Comparison of ENCODE assay signal across 21 mouse cellular contexts in the genomic region with DNA sequence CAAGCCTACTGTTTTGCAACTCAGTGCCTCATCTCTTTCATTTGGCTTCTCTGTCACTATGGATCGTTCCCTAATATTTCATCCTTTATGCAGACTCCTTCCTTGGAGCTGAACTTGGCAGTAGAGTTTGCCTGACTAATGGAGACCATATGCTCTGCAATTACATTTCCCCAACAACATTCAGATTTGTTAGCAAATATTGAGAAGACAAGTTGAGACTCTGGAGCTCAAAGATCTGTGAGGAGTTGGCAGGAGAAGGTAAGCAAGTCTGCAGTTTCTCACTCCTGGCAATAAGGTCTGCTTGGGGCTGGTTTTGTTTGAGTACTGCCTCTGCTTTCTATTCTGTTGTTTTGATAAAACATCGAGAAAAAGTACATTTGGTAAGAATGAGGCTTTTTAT.
A peak's percentile ranks its signal among the peaks of the same experiment; 100 is the strongest.
DNase-seq lines count a peak whose midpoint lies in the region; ATAC-seq lines count a peak whose summit lies in the region.
"Had no signal": no experiment of that assay in that cellular context is flagged by ENCODE, and none has a peak within 500 bp of the region (broad histone marks: within the 10 kb centered on the region; RNA-seq: fewer than 3 reads in every experiment).

No protein-coding gene starts in this region.

- peak overlapping the region; percentile 19; the same call in 1 of the 2 replicates for H3K27ac ChIP-seq in embryonic facial prominence, embryonic 14.5 days (replicated peaks; ENCODE audit: low read depth, low read length)
- no peak overlapping the region for H3K27ac ChIP-seq in midbrain, embryonic 11.5 days (ENCODE audit: low read depth, low read length)
- H3K27ac ChIP-seq: forebrain, embryonic 10.5 days; heart, adult 2 months; heart, embryonic 13.5 days; hindbrain, embryonic 12.5 days; kidney, embryonic 15.5 days; macrophage; midbrain, embryonic 10.5 days had no signal

- H3K4me2 ChIP-seq in embryonic facial prominence, embryonic 14.5 days (ENCODE audit: low read depth, low read length) = no peak overlapping the region
- no peak overlapping the region for H3K4me2 ChIP-seq in midbrain, embryonic 11.5 days
- H3K4me2 ChIP-seq: heart, embryonic 13.5 days; hindbrain, embryonic 12.5 days; kidney, embryonic 15.5 days had no signal

- WGBS in embryonic facial prominence, embryonic 14.5 days = 46% methylated on average over 2 of the region's 2 CpGs
- 83% methylated on average over 2 of the region's 2 CpGs for WGBS in midbrain, embryonic 11.5 days

- no peaks in the 10 kb centered on the region for H3K4me1 ChIP-seq in embryonic facial prominence, embryonic 14.5 days (ENCODE audit: control insufficient read depth, insufficient read depth, low read length)
- no peaks in the 10 kb centered on the region for H3K4me1 ChIP-seq in midbrain, embryonic 11.5 days (ENCODE audit: control insufficient read depth, insufficient read depth, low read length)
- H3K4me1 ChIP-seq: forebrain, embryonic 10.5 days; heart, embryonic 13.5 days; hindbrain, embryonic 12.5 days; kidney, embryonic 15.5 days; midbrain, embryonic 10.5 days had no signal

- intact Hi-C loops in gastrocnemius, postnatal 36 days (cut with DNase I) = no loop called here

- no peak overlapping the region for H3K9ac ChIP-seq in embryonic facial prominence, embryonic 14.5 days (ENCODE audit: low read depth, low read length)
- no peak overlapping the region for H3K9ac ChIP-seq in midbrain, embryonic 11.5 days (ENCODE audit: low read length)
- H3K9ac ChIP-seq: heart, embryonic 13.5 days; hindbrain, embryonic 12.5 days; kidney, embryonic 15.5 days had no signal

- no peaks in the 10 kb centered on the region for H3K36me3 ChIP-seq in embryonic facial prominence, embryonic 14.5 days (ENCODE audit: control insufficient read depth, insufficient read depth, low read length)
- H3K36me3 ChIP-seq in midbrain, embryonic 11.5 days (ENCODE audit: control insufficient read depth, insufficient read depth, low read length) = no peaks in the 10 kb centered on the region
- H3K36me3 ChIP-seq: forebrain, embryonic 10.5 days; heart, embryonic 13.5 days; hindbrain, embryonic 12.5 days; kidney, embryonic 15.5 days; midbrain, embryonic 10.5 days had no signal

- peak; percentile 18 for DNase-seq in gastrocnemius, adult 18-20 months (ENCODE audit: low spot score)
- DNase-seq in gastrocnemius, postnatal 36 days = no peak
- peak; percentile 13 for DNase-seq in 3T3-L1 (ENCODE audit: low read depth, low spot score)
- DNase-seq in NIH3T3 (ENCODE audit: low read depth) = peak; percentile 45
- peak; percentile 88 for DNase-seq in embryonic facial prominence, embryonic 14.5 days (ENCODE audit: low spot score)
- DNase-seq in retina, embryonic 14.5 days (ENCODE audit: low spot score) = no peak
- no peak for DNase-seq in midbrain, embryonic 11.5 days (ENCODE audit: low spot score, missing footprints)
- DNase-seq: adrenal gland, postnatal 25 days; cerebellum, adult 11-12 months; cerebellum, postnatal 10 days; heart, adult 2 months; kidney, postnatal 36 days; liver; right cerebral cortex, adult 18-20 months had no signal

- no peaks in the 10 kb centered on the region for H3K9me3 ChIP-seq in embryonic facial prominence, embryonic 14.5 days (ENCODE audit: control insufficient read depth, low read length)
- H3K9me3 ChIP-seq in midbrain, embryonic 11.5 days (ENCODE audit: control insufficient read depth, low read length) = no peaks in the 10 kb centered on the region
- H3K9me3 ChIP-seq: forebrain, embryonic 10.5 days; heart, embryonic 13.5 days; hindbrain, embryonic 12.5 days; kidney, embryonic 15.5 days; midbrain, embryonic 10.5 days had no signal

- 0 out of 2 replicates have a peak, but pooled peaks have one; percentile 33 for ATAC-seq in embryonic facial prominence, embryonic 14.5 days (ENCODE audit: low read depth)
- ATAC-seq in midbrain, embryonic 11.5 days (ENCODE audit: low FRiP score) = no peak
- ATAC-seq: intestine, postnatal 0 days had no signal

- H3K4me3 ChIP-seq in embryonic facial prominence, embryonic 14.5 days (ENCODE audit: low read depth, low read length) = no peak overlapping the region
- H3K4me3 ChIP-seq in midbrain, embryonic 11.5 days (ENCODE audit: low read depth, low read length) = no peak overlapping the region
- H3K4me3 ChIP-seq: forebrain, embryonic 10.5 days; heart, adult 2 months; heart, embryonic 13.5 days; hindbrain, embryonic 12.5 days; kidney, embryonic 15.5 days; midbrain, embryonic 10.5 days had no signal

- H3K27me3 ChIP-seq in embryonic facial prominence, embryonic 14.5 days (replicated peaks; ENCODE audit: control insufficient read depth, insufficient read depth, low read length) = no peaks in the 10 kb centered on the region
- H3K27me3 ChIP-seq in midbrain, embryonic 11.5 days (ENCODE audit: control insufficient read depth, insufficient read depth, low read length) = no peaks in the 10 kb centered on the region
- H3K27me3 ChIP-seq: heart, embryonic 13.5 days; hindbrain, embryonic 12.5 days; kidney, embryonic 15.5 days had no signal

Comparison
In these comparisons a context has a peak if more than half of its experiments do, and no peak if none do; other contexts are left out.
1. DNase-seq: peak in gastrocnemius, adult 18-20 months (single experiment), 3T3-L1 (single experiment), NIH3T3 (single experiment) and embryonic facial prominence, embryonic 14.5 days (single experiment); none in gastrocnemius, postnatal 36 days (0 of 2), retina, embryonic 14.5 days (single experiment) and midbrain, embryonic 11.5 days (single experiment).